Mouse (Mus musculus) frontal cortex, postnatal 10 days (tissue): ENCODE measurements around the gene Fancl.
A peak's percentile ranks its signal among the peaks of the same experiment; 100 is the strongest.
"Not testable (repeated sequence)": the region's sequence is repeated elsewhere in the genome, so short reads cannot be mapped to it uniquely, and the experiment has no call there.

Experiments used
- DNase-seq, 2 experiments: peaks; one replicate each; pipeline ENCODE4 v3.0.0; 2022; ENCODE audit warnings: low spot score in 2 of 2, mixed read lengths in 1 of 2

Fancl gene

GRCm38 (mm10) chr11:26385971-26386370, at the start of gene Fancl:
Fancl (plus strand) TSS chr11:26386135.
- no peak for DNase-seq

GRCm38 (mm10) chr11:26336848-26337247, 49.1 kb upstream of the Fancl start:
- no peak for DNase-seq

GRCm38 (mm10) chr11:26370176-26370575, 15.8 kb upstream of the Fancl start:
- not testable (repeated sequence) for DNase-seq

GRCm38 (mm10) chr11:26371980-26372379, 14.0 kb upstream of the Fancl start:
- not testable (repeated sequence) for DNase-seq

- DNase-seq, result no peak
These were observed 11.8 kb upstream of the Fancl start for GRCm38 (mm10) chr11:26374132-26374531.

- DNase-seq, result no peak
These were observed 7.9 kb upstream of the Fancl start for GRCm38 (mm10) chr11:26378074-26378473.

- no peak for DNase-seq
These were observed 4.4 kb upstream of the Fancl start for GRCm38 (mm10) chr11:26381499-26381898.

- DNase-seq, result no peak
These were observed 743 bp downstream of the Fancl start for GRCm38 (mm10) chr11:26386678-26387077.

- DNase-seq, result peak; percentile 84 to 92
These were observed 1.2 kb downstream of the Fancl start for GRCm38 (mm10) chr11:26387087-26387611.

GRCm38 (mm10) chr11:26395561-26395960, 9.6 kb downstream of the Fancl start:
- no peak for DNase-seq

- no peak for DNase-seq
These were observed 27.0 kb downstream of the Fancl start for GRCm38 (mm10) chr11:26412972-26413371.

- DNase-seq, result no peak
These were observed 35.5 kb downstream of the Fancl start for GRCm38 (mm10) chr11:26421472-26421871.

- DNase-seq, result no peak
These were observed 48.3 kb downstream of the Fancl start for GRCm38 (mm10) chr11:26434229-26434628.

GRCm38 (mm10) chr11:26437818-26438217, 51.9 kb downstream of the Fancl start:
- peak; percentile 8 to 25 for DNase-seq

GRCm38 (mm10) chr11:26441121-26441520, 55.2 kb downstream of the Fancl start:
- DNase-seq, result no peak

- no peak for DNase-seq
These were observed 58.4 kb downstream of the Fancl start for GRCm38 (mm10) chr11:26444374-26444773.

- DNase-seq, result no peak
These were observed 63.9 kb downstream of the Fancl start for GRCm38 (mm10) chr11:26449789-26450188.

- DNase-seq, result no peak
These were observed 64.7 kb downstream of the Fancl start for GRCm38 (mm10) chr11:26450636-26451035.

GRCm38 (mm10) chr11:26451228-26451627, 65.3 kb downstream of the Fancl start:
- no peak for DNase-seq

- no peak for DNase-seq
These were observed 66.8 kb downstream of the Fancl start for GRCm38 (mm10) chr11:26452693-26453092.

- DNase-seq, result no peak
These were observed 68.1 kb downstream of the Fancl start for GRCm38 (mm10) chr11:26454081-26454480.

GRCm38 (mm10) chr11:26477037-26477739, 91.3 kb downstream of the Fancl start:
- DNase-seq, result no peak

GRCm38 (mm10) chr11:26481691-26482242, 95.8 kb downstream of the Fancl start:
- no peak for DNase-seq
